In genomic region chrX:51146351-51146750, GRCm38 (mm10) we compare ENCODE assay signal across 8 mouse cellular contexts. TPM values are rescaled to one million over a fixed set of nuclear protein-coding genes. Genes with fewer than 3 reads are reported as not detected.
DNase-seq lines count a peak whose midpoint lies in the region; ATAC-seq and TF ChIP-seq lines count a peak whose summit lies in the region.
"Had no signal": no experiment of that assay in that cellular context is flagged by ENCODE, and none has a peak within 500 bp of the region (broad histone marks: within the 10 kb centered on the region; RNA-seq: fewer than 3 reads in every experiment).

No protein-coding gene starts in this region.

- H3K9ac ChIP-seq in MEL (ENCODE audit: control insufficient read depth, low read depth, low read length, poor library complexity, severe bottlenecking) = no peak overlapping the region
- H3K9ac ChIP-seq: embryonic facial prominence, embryonic 15.5 days had no signal

- peak; percentile 71 for TF ChIP-seq CTCF in layer of hippocampus, adult 2 months (conservative IDR thresholded peaks at IDR 0.05)
- peak in 1 of 3 experiments; percentile 19; a peak in 1 of 6 replicates for TF ChIP-seq CTCF in MEL (IDR thresholded peaks at IDR 0.05 in 2 of 3, conservative IDR thresholded peaks at IDR 0.05 in 1 of 3; ENCODE audit: control insufficient read depth in 1 of 3, insufficient read depth in 1 of 3, low read depth in 2 of 3, low read length in 3 of 3, poor library complexity in 1 of 3, severe bottlenecking in 1 of 3)

- no peaks in the 10 kb centered on the region for H3K9me3 ChIP-seq in MEL (replicated peaks; ENCODE audit: insufficient read depth, low read length)
- H3K9me3 ChIP-seq: embryonic facial prominence, embryonic 15.5 days had no signal

- H3K27ac ChIP-seq in layer of hippocampus, adult 2 months = no peak overlapping the region
- H3K27ac ChIP-seq in MEL (ENCODE audit: control insufficient read depth, low read depth, low read length) = no peak overlapping the region
- H3K27ac ChIP-seq: embryonic facial prominence, embryonic 15.5 days had no signal

- H3K79me2 ChIP-seq in MEL (ENCODE audit: control insufficient read depth, insufficient read depth, low read length, poor library complexity) = no peaks in the 10 kb centered on the region

- no peaks in the 10 kb centered on the region for H3K27me3 ChIP-seq in MEL (ENCODE audit: control insufficient read depth in 1 of 2, insufficient read depth in 2 of 2, low read length in 2 of 2)

- TF ChIP-seq RAD21 in MEL (IDR thresholded peaks at IDR 0.05; ENCODE audit: low read depth, low read length) = no peak

- H3K4me1 ChIP-seq in MEL (ENCODE audit: control insufficient read depth in 1 of 2, insufficient read depth in 2 of 2, low read length in 2 of 2) = no peaks in the 10 kb centered on the region; a peak in 2 of 4 replicates
- H3K4me1 ChIP-seq: embryonic facial prominence, embryonic 15.5 days had no signal

- peak; percentile 58 to 69; a peak in 3 of 4 replicates for ATAC-seq in hematopoietic stem cell, adult 5-6 weeks (replicated peaks in 1 of 2; ENCODE audit: insufficient read depth in 1 of 2, low FRiP score in 2 of 2, low TSS enrichment in 1 of 2, low read depth in 1 of 2, poor library complexity in 2 of 2, severe bottlenecking in 2 of 2)

- peaks cover 0 to 8% of the 10 kb centered on the region in 2 experiments; a peak in 2 of 4 replicates for H3K36me3 ChIP-seq in MEL (ENCODE audit: control insufficient read depth in 1 of 2, insufficient read depth in 2 of 2, low read length in 2 of 2)
- H3K36me3 ChIP-seq: embryonic facial prominence, embryonic 15.5 days had no signal

- no peak for TF ChIP-seq EP300 in MEL (IDR thresholded peaks at IDR 0.05; ENCODE audit: low read depth in 1 of 2, low read length in 2 of 2)

- no peak for DNase-seq in layer of hippocampus, adult 2 months (ENCODE audit: low spot score in 2 of 2)
- DNase-seq in layer of hippocampus, postnatal 10 days (ENCODE audit: low spot score in 2 of 2) = no peak
- DNase-seq in MEL (ENCODE audit: low read depth, low spot score) = peak; percentile 29
- peak; percentile 52 for DNase-seq in brain, adult 2 months (ENCODE audit: low read depth, low spot score)
- peak; percentile 49 for DNase-seq in retina, embryonic 14.5 days (ENCODE audit: low spot score)
- no peak for DNase-seq in thymus, postnatal 10 days (ENCODE audit: low spot score in 2 of 2)

- no peak overlapping the region for H3K4me3 ChIP-seq in layer of hippocampus, adult 2 months
- H3K4me3 ChIP-seq in MEL (ENCODE audit: control insufficient read depth in 1 of 2, insufficient read depth in 1 of 2, low read depth in 2 of 2, low read length in 2 of 2) = no peak overlapping the region
- H3K4me3 ChIP-seq: embryonic facial prominence, embryonic 15.5 days had no signal

- TF ChIP-seq POLR2A in MEL (IDR thresholded peaks at IDR 0.05; ENCODE audit: control insufficient read depth in 1 of 2, insufficient read depth in 1 of 2, low read depth in 1 of 2, low read length in 2 of 2, poor library complexity in 1 of 2) = no peak

TF ChIP-seq in MEL, 35 proteins besides CTCF, POLR2A, EP300 and RAD21:
- TF ChIP-seq TCF12 (IDR thresholded peaks at IDR 0.05; ENCODE audit: low read depth, low read length) (no peak), ELF1 (IDR thresholded peaks at IDR 0.05; ENCODE audit: low read depth, low read length) (no peak), UBTF (IDR thresholded peaks at IDR 0.05; ENCODE audit: borderline replicate concordance, insufficient read depth, low read depth, low read length) (no peak), GABPA (IDR thresholded peaks at IDR 0.05; ENCODE audit: low read depth, low read length) (no peak), ZNF384 (IDR thresholded peaks at IDR 0.05; ENCODE audit: low read depth, low read length) (peak; percentile 91), HCFC1 (IDR thresholded peaks at IDR 0.05; ENCODE audit: low read depth, low read length) (no peak), E2F4 (IDR thresholded peaks at IDR 0.05; ENCODE audit: borderline replicate concordance, low read depth, low read length) (no peak)

RNA-seq across cellular contexts. Expression of gene Mbnl3, which starts 60.0 kb away (rescaled TPM):
- under 1 TPM in 1 of 2 experiments, not detected in 1; 0.13 TPM for total RNA-seq in layer of hippocampus, adult 2 months (2021)
- under 1 TPM; 0.16 to 0.25 TPM for total RNA-seq in layer of hippocampus, postnatal 10 days (2021)
- 9.9 and 14.0 TPM in 2 replicates for total RNA-seq in MEL (2012; rRNA removed)
- polyA plus RNA-seq in MEL (2012; ENCODE audit: insufficient read depth in 1 of 2, insufficient read length in 2 of 2, low read depth in 1 of 2, low replicate concordance in 2 of 2, missing spikeins in 1 of 2) = 10 to 100 TPM in 1 of 2 experiments, not detected in 1; 16.7 TPM
- total RNA-seq in hematopoietic stem cell, adult 5-6 weeks (2017) = 43.8 and 45.4 TPM in 2 replicates

Comparison
In these comparisons a context has a peak if more than half of its experiments do, and no peak if none do; other contexts are left out.
1. DNase-seq: peak in MEL (single experiment), brain, adult 2 months (single experiment) and retina, embryonic 14.5 days (single experiment); none in layer of hippocampus, adult 2 months (0 of 2), layer of hippocampus, postnatal 10 days (0 of 2) and thymus, postnatal 10 days (0 of 2).